Mouse (Mus musculus) liver, postnatal 0 days (tissue): ENCODE data around the gene Pax6. TPM values are rescaled to one million over a fixed set of nuclear protein-coding genes. Genes with fewer than 3 reads are reported as not detected.

Experiments
- ATAC-seq: fragments of 200-750 bp; cut with Nextera tagmentation; 2 replicates; pipeline ENCODE4 v1.8.0; 2017; ENCODE audit warnings: mild to moderate bottlenecking, moderate library complexity
- DNase-seq: peaks from one replicate; pipeline ENCODE4 v3.0.0-alpha.2; 2016
- H3K27ac ChIP-seq: fragments of 300-500 bp; sonication (generic); 2 replicates; pipeline ENCODE4 v1.5.1; 2014; ENCODE audit warnings: antibody characterized with exemption, moderate library complexity, mild to moderate bottlenecking, low read depth
- H3K27me3 ChIP-seq: fragments of 300-500 bp; sonication (generic); 2 replicates; pipeline ENCODE4 v1.6.1; 2014; ENCODE audit warnings: low read length, control low read depth, mixed read lengths; ENCODE audit not compliant: insufficient read depth
- H3K36me3 ChIP-seq: fragments of 300-500 bp; sonication (generic); replicated peaks from 2 replicates; pipeline ENCODE4 v1.6.1; 2014; ENCODE audit warnings: mild to moderate bottlenecking, control low read depth, low read length, moderate library complexity, mixed read lengths; ENCODE audit not compliant: insufficient read depth
- H3K4me1 ChIP-seq: fragments of 300-500 bp; sonication (generic); 2 replicates; pipeline ENCODE4 v1.6.1; 2014; ENCODE audit warnings: antibody characterized with exemption, mild to moderate bottlenecking, control low read depth; ENCODE audit not compliant: insufficient read depth
- H3K4me2 ChIP-seq: fragments of 300-500 bp; sonication (generic); 2 replicates; pipeline ENCODE4 v1.6.1; 2014; ENCODE audit warnings: low read depth, mild to moderate bottlenecking, low read length, moderate library complexity, mixed read lengths
- H3K4me3 ChIP-seq: fragments of 300-500 bp; sonication (generic); 2 replicates; pipeline ENCODE4 v1.5.1; 2014; ENCODE audit warnings: low read depth, low read length
- H3K9ac ChIP-seq: fragments of 300-500 bp; sonication (generic); replicated peaks from 2 replicates; pipeline ENCODE4 v1.6.1; 2014; ENCODE audit warnings: mild to moderate bottlenecking, moderate library complexity
- H3K9me3 ChIP-seq: fragments of 300-500 bp; sonication (generic); 2 replicates; pipeline ENCODE4 v1.6.1; 2016; ENCODE audit warnings: mild to moderate bottlenecking, control low read depth, low read length, mixed read lengths
- CTCF ChIP-seq: sonication (generic); IDR thresholded peaks from 2 replicates; pipeline ENCODE4 v1.5.1; 2016; ENCODE audit warnings: antibody characterized with exemption, low read depth
- EP300 ChIP-seq: IDR thresholded peaks from 2 replicates; pipeline ENCODE4 v1.6.1; 2016; ENCODE audit warnings: antibody characterized with exemption, low read depth, mild to moderate bottlenecking
- WGBS: fragments of 180-500 bp; shearing (Covaris S2); extraction: QIAGEN DNeasy Blood & Tissue Kit; methylation state at CpG from one replicate; pipeline ENCODE4 v1.1.7; 2014; ENCODE audit not compliant: insufficient replicate concordance; 5-methylcytosine and 5-hydroxymethylcytosine counted together
- polyA plus RNA-seq: library from polyadenylated mRNA; unstranded; fragments of >200 nt; fragmentation: Nextera tagmentation; extraction: Ambion mirVana; gene quantifications from 2 replicates; pipeline ENCODE4 v1.2.1, GENCODE M21; 2015

The Pax6 gene
- polyA plus RNA-seq, 1 experiment from 2014 or later: not detected

- Histone ChIP-seq H3K9me3 (no peaks in the 10 kb centered on the region), H3K4me2 (no peak overlapping the region), H3K36me3 (no peaks in the 10 kb centered on the region), H3K4me1 (no peaks in the 10 kb centered on the region), H3K27me3 (peaks cover 94% of the 10 kb centered on the region), H3K9ac (no peak overlapping the region), H3K4me3 (no peak overlapping the region), H3K27ac (no peak overlapping the region)
- WGBS: 3% methylated on average over 26 of the region's 26 CpGs
- TF ChIP-seq CTCF (no peak), EP300 (no peak)
- ATAC-seq: no peak
- DNase-seq: no peak
These were observed 7.7 kb upstream of the Pax6 start for GRCm38 (mm10) chr2:105660874-105661622.

GRCm38 (mm10) chr2:105661623-105662066, 7.1 kb upstream of the Pax6 start:
- no peak overlapping the region for H3K4me3 ChIP-seq
- TF ChIP-seq EP300 (no peak), CTCF (no peak)
- H3K27me3 ChIP-seq: peaks cover 96% of the 10 kb centered on the region
- H3K27ac ChIP-seq: no peak overlapping the region
- DNase-seq: no peak
- no peaks in the 10 kb centered on the region for H3K4me1 ChIP-seq
- no peak overlapping the region for H3K4me2 ChIP-seq
- WGBS: 3% methylated on average over 18 of the region's 18 CpGs
- no peaks in the 10 kb centered on the region for H3K36me3 ChIP-seq
- no peak for ATAC-seq
- H3K9ac ChIP-seq: no peak overlapping the region
- no peaks in the 10 kb centered on the region for H3K9me3 ChIP-seq

DNA sequence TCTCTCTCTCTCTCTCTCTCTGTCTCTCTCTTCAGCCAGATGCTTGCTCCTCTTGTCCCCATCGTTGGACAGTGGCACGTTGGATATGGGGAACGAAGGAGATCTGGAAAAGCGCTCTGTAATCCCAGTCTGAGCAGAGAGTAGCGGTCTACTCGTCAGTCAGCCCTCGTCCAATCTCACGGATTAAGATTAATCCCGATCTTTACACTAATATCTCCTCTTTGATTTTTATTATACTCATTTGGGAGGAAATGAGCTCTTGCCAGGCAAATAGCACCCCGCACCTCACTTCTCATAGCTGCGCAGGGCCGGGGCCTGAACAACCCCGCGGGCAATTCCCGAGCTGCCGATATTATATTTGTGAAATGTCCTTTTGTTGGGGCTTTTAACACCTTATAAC, 6.6 kb upstream of the Pax6 start:
- Histone ChIP-seq H3K27ac (no peak overlapping the region), H3K4me2 (no peak overlapping the region), H3K36me3 (no peaks in the 10 kb centered on the region), H3K9ac (no peak overlapping the region), H3K4me1 (0 out of 2 replicates have a peak, but pooled peaks cover 2% of the 10 kb centered on the region), H3K4me3 (no peak overlapping the region), H3K9me3 (no peaks in the 10 kb centered on the region), H3K27me3 (peaks cover 97% of the 10 kb centered on the region)
- WGBS: 5% methylated on average over 16 of the region's 16 CpGs
- DNase-seq (no peak), ATAC-seq (no peak)
- TF ChIP-seq CTCF: no peak

- ATAC-seq (no peak), DNase-seq (no peak)
- Histone ChIP-seq H3K4me1 (0 out of 2 replicates have a peak, but pooled peaks cover 2% of the 10 kb centered on the region), H3K9ac (no peak overlapping the region), H3K4me3 (no peak overlapping the region), H3K9me3 (no peaks in the 10 kb centered on the region), H3K4me2 (no peak overlapping the region), H3K27ac (no peak overlapping the region), H3K27me3 (peaks cover 97% of the 10 kb centered on the region), H3K36me3 (no peaks in the 10 kb centered on the region)
- TF ChIP-seq EP300: no peak
- no peak for TF ChIP-seq CTCF
- 4% methylated on average over 7 of the region's 7 CpGs for WGBS
These were observed 6.1 kb upstream of the Pax6 start for GRCm38 (mm10) chr2:105662606-105663005.

DNA sequence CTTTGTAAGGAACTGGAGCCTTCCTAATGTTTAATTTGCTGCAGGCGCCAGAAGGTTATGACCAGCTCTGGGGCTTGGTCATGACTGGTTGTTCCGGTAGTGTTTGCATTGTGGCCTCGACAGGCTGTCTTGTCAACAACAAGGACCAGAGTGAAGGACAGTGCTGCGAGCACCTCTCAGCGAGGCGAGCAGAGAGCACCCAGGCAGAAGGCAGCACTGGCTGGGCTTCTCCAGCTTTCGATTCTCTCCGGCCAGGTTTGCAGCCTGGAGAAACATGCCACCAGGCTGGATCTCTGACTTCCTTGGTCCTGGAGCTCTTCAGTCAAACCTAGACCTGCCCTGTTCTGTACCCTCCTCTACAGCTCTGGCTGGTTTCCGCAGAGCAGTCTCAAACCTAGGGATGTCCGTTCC, 5.6 kb upstream of the Pax6 start:
- Histone ChIP-seq H3K27me3 (peaks cover 99% of the 10 kb centered on the region), H3K4me2 (no peak overlapping the region), H3K36me3 (no peaks in the 10 kb centered on the region), H3K4me3 (no peak overlapping the region), H3K9ac (no peak overlapping the region), H3K9me3 (no peaks in the 10 kb centered on the region), H3K27ac (no peak overlapping the region), H3K4me1 (0 out of 2 replicates have a peak, but pooled peaks cover 2% of the 10 kb centered on the region)
- 3% methylated on average over 10 of the region's 10 CpGs for WGBS
- DNase-seq (no peak), ATAC-seq (no peak)
- no peak for TF ChIP-seq EP300
- no peak for TF ChIP-seq CTCF

- Histone ChIP-seq H3K9ac (no peak overlapping the region), H3K4me2 (no peak overlapping the region), H3K4me3 (no peak overlapping the region), H3K27ac (no peak overlapping the region), H3K36me3 (no peaks in the 10 kb centered on the region), H3K9me3 (no peaks in the 10 kb centered on the region), H3K27me3 (peaks cover 99% of the 10 kb centered on the region), H3K4me1 (peaks cover 8% of the 10 kb centered on the region; the same call in 1 of the 2 replicates)
- ATAC-seq: no peak
- WGBS: 13% methylated on average over 5 of the region's 5 CpGs
- TF ChIP-seq CTCF: no peak
- no peak for TF ChIP-seq EP300
- DNase-seq: no peak
These were observed 3.7 kb upstream of the Pax6 start for GRCm38 (mm10) chr2:105664996-105665395.
